Mouse (Mus musculus): ENCODE measurements around the gene Tmem151b.
A peak's percentile ranks its signal among the peaks of the same experiment; 100 is the strongest.

The Tmem151b gene

DNA sequence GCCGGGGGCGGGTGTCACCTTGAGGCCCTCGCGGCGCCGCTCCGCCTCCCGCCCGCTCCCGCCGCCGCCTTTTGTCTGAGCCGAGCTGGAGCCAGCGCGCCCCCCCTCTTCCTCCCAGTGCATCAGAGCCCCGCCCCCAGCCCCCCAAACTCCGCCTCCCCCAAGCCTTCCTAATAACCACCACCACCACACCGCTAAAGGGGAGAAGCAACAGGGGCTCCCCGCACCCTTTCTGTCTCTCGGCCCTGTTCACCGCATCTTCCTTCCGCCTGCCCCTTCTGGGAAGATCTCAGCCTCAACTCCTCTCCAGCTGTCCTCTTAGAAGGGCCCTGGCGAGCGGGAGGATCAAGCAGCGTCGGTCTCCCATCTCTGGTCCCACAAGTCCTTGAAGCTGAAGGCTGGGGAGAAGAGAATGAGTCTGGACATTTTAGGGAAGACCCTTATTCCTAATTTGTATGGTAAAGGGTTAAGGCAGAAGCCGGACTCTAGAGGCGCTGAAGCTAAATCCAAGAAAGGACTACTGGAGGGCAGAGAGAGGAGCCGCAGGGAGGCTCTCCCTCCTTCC lies at the start of gene Tmem151b:
Tmem151b (minus strand) TSS at position 61 of the 565 bp plus-strand sequence.
- no peak for DNase-seq (ENCODE audit: low spot score)

DNA sequence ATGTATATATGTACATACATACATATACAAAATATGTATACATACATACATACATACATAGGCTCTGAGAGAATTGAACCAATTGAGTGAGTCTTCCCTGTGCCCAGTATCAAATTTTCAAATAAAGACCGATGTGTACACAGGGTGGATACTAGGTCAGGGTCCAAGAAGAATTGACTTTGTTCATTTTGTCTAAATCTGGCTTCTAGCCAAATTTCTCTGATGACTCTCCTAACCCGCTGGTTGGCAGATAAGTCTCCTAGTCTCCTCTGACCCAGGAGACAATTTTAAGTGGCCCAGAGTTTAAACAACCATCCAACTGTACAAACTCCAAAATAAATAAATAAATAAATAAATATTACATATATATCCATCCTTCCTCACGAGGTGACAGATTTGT lies 49.4 kb upstream of the Tmem151b start:
- DNase-seq (ENCODE audit: low spot score): no peak

DNA sequence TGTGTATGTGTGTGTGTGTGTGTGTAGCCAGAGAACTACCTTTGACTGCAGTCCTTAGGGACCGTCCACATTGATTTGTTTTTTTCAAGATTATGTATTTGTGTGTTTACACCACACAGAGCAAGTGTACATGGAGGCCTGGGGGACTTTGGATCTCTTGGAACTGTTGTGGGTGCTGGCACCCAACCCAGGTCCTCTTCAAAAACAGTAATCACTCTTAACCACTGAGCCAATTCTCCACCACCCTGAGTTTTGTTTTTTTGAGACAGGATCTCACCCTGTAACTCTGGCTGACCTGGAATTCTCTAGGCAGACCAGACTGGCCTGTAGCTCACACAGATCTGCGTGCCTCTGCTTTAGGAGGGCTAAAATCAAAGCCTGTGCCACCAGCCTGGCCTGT lies 48.9 kb upstream of the Tmem151b start:
- DNase-seq (ENCODE audit: low spot score): no peak

DNA sequence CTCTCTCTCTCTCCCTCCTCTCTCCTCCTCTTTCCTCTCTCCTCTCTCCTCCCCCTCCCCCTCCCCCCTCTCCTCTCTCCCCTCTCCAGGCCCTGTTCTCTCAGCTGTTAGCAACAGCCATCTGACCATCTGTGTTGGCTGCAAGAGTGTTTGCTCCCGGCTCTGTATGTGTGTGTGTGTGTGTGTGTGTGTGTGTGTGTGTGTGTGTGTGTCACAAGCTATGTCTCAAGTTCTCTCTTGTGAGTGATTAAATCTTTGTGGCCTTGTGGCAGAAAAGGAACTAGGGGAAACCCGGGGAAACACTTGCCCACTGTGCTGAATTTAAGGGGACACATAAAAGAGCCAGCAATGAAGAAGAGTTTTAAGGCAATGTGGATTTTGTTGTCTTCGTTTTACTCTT lies 48.3 kb upstream of the Tmem151b start:
- no peak for DNase-seq (ENCODE audit: low spot score)

DNA sequence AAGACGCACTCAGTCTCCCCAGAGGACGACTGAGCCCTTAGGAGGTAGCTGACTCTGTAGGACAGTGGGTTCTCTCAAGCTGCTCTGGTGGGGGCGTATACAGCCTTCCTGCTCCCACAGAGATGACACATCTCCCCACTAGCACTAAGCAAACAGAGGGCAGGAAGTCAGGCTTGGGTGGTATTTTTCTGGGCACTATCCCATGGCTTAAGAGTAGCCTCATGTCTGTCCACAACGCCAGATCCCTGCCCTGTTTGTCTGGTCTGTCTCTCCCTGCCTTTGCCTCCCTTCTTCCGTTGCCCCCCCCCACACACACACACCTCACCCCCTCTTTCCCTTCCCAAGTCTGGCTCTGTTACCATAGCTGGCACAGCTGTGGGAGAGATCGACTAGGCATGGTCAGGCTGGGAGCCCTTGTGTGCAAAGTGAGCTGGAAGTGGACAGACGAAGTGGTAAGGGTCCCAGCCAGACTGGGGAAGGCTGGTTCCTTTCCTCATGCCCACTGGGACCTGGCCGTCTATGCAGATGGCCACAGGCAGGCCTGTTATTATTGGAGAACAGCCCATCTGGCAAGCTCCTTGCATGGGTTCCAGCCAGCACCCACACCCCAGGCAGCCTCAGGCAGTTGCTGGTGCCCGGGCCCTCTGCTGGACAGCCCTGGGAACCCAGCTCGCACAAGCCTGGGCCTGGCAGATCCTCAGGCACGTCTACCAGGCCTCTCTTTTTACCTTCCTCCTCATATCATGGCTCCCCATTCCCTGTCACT lies 47.3 kb upstream of the Tmem151b start:
- peak; percentile 57 for DNase-seq (ENCODE audit: low spot score)

DNA sequence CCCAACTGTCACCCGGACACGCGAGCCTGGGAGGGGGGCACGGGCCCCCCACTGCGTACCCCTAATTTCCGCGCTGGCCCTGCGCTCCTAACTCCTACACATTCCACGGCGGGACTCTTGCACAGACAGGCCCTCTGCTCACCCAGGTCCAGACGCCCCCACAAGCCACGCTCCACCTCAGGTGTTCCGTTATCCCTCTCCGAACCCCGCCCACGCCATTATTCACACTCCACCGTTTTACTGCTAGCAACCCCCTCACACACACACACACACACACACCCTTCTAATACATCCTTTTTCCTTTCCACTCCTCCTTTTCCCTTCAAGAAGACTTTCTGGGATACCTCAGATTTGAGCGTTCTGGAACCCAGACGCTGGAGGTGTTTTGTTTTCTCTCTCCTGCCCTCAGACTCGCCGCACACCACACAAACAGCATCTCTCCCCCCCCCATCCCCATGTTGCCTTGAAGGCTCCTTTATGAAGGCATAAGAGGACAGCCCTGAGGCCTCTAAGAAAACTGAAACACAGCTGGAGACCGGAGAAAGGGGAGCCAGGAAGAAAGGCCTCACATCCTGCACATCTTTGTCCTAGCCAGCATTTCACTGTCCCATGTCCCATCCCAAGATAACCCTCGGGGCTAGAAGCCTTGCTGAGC lies 46.4 kb upstream of the Tmem151b start:
- DNase-seq (ENCODE audit: low spot score): no peak

DNA sequence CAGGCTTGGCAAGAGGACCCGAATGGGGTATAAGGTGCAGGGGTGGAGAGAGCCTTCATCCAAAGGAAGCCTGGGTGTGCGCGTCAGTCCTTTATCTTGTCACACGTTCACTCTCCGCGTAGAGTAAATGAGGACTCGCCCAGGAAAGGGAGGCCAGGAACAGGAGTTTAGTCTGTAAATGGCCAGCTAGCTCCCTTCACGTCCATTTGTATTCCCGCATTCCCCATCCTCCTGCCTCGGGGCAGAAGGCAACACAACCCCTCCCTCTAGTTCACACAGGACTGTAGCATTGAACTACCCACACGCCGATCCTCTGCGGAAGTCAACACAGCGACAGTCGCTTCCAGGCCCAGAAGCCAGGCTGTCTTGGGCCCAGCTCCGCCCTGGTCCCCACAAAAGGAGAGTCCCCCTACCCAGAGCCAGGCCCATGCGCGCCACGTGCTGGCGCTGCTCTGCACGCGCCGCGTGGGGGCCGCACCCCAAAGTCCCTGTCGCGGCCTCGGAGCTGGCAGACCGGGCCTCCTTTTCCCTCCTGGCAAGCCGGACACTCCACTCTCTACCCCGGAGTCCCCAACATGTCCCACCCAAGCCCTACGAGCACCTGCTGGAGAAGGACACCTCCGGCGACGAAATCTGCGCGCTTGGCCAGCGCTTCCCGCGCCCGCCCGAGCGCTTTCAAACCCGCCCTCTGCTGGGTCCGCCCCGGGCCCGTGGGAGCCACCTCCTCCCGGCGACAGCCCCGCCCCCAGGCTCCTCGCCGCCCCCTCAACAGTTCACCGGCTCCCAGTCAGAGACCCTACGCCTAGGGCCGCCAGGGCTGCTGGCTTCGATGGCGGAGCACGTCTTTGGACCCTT lies 45.6 kb upstream of the Tmem151b start:
- peak; percentile 73 for DNase-seq (ENCODE audit: low spot score)

DNA sequence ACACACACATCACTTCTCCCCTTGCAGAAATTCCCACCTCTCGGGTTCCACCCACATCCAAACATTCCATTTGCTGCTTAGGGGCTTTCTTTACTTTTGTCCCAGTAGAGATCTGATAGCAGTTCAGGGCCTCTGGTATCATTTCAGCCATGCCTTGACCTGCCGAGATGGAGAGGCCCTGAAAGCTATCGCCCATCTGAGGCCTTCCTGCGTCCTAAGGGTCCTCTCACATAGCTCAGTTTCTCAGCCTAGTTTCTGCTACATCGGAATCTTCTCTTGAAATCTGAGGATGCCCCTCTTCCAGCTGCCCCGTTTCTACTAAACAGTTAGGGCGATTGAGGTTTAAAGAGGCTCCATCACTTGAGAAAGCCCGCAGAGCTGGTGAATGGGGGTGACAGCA lies 44.7 kb upstream of the Tmem151b start:
- DNase-seq (ENCODE audit: low spot score): no peak

DNA sequence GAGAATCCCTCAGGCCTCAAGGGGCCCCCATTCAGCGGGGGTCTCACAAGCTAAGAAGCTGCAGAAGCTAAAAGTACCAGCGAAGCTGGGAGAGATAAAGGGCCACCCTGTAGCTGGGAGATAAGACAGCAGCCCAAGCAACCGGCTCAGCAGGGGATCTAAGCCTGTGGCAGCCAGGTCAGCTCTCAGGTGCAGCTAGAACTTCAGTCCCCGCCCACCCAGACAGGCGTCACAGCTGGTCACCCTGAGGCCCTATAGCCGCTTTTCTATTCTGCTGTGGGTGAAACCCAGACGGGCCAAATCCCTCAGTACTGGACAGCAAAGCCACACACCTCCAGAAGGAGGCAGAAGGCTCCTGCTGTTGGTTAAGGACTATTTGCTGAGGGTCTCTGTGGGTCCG lies 44.0 kb upstream of the Tmem151b start:
- DNase-seq (ENCODE audit: low spot score): no peak

DNA sequence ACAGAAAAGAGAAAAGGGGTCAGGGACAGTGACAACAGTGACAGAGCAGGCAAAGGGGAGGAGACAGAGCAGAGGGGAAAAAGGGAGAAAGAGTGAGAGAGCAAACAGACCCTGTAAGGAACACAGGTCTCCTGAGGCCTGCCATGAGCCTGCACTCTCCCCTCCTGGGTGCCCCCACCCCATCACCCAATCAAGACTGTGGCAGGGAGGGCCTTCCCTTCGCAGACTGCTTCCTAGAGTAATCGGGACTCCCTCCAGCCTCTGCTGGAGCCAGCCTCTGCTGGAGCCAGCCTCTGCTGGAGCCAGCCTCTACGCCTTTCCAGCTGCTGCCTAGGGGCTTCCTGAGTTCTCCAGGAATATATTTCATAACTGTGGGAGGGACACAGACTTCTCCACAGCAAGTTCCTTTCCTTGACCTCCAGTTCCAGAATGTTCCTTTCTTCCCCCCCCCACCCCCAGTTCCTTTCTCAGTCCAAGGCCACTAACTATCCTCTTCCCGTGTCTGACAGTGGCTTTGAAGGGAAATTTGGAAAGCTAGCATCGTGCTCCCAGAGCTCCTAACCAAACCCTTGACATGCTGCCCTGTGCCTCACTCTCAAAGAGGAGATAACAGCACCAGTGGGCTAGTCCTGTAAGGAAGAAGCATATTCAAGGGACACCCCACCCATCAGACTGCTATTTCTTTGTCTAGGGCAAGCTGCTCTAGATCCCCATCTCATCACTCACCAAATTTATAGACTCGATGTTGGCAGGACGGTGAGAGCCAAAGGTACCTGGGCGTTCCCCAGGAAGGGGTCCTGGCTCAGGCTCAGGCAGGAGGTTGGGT lies 43.3 kb upstream of the Tmem151b start:
- no peak for DNase-seq (ENCODE audit: low spot score)

DNA sequence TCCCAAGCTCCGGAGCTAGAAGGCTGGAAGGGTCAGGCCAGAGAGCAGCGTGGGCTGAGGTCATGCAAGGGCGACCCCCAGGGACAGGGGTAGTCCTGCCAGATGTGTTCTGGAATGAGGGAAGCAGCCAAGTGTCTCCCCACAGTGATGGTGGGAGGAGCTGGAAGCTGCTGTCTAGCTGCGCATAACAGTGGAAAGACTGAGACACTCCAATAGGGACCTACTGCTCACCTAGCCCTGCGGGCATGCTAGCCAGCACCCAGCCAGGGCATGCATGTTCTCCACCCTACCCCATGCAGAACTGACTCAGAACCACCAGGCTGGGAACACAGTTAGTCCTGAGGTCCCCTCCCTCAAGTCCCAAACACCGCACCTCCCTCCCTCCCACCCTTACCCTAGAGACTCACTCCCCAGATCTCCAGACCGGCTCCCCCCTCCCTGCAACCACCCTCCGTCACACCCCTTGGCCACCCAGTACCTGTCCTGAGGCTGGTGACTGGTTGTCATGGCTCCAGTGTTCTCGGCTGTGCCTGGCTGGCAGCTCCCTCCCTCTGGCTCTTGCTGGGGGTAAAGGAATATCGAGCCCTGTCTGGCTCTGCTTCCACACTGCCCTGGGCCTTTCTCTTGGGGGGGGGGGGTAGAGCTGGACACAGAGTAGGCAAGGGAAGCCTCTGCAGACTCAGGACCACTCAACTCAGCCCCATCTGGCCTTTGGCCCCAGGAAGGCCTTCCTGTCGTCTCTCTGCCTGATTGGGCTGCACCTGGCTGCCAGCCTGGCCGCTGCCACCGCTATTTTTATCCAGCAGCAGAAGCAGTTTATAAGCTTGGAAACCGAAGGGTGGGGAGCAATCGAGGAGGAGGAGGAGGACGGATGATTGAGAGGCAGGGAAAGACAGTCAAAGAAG lies 42.5 kb upstream of the Tmem151b start:
- DNase-seq (ENCODE audit: low spot score): no peak

DNA sequence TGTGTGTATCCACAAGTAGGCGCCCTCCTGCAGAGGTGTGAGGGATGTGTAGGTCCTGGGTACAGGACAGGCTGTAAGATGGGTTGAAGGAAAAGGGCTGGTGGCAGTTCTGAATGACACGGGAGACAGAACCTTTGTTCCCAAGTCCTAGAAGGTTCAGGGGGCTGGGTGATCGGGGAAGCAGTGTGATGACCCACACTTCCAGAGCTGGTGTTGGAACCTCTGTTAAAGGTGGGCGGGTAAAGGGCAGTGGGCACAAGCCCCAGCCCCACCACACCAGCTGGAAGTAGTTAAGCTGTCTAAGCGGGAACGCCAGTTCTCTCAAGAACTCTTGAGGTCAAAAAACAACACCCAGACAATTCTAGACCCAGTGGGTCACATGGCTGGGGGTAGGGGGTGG lies 40.9 kb upstream of the Tmem151b start:
- no peak for DNase-seq (ENCODE audit: low spot score)

DNA sequence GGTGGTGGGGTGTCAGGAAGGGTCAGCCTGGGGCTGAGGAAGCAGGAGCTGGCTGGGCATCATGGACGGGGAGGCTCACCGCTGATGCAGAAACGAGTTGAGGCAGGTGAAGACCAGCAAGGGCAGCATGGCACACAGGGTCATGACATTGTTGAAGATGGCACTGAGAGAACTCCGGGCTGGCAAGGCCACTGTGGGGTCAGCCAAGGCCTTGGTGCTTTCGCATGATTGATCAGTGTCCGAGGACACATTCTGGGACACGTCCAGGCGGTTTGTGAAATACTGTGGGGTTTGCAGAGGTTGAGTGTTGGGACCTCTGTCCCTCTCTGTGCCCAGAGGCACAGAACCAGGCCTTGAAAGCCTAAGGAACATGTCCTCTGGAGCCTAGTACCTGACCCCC lies 40.4 kb upstream of the Tmem151b start:
- no peak for DNase-seq (ENCODE audit: low spot score)

DNA sequence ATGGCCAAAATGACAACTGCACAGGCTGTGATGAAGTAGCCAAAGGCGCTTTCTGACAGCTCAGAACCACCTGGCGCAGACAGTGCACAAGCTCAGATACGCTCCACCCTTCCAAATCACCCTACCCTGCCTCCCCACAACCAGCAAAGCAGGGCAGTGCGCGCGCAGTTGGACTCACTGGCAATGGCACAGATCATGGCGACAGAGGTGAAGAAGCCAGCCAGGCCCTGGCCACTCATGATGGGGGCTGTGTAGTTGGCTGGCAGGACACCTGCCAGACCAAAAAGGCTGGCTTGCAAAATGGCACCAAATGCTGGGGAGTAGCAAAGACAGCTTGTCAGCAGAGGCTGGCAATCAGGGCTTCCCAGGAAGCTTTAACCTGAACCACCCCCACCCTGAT lies 39.8 kb upstream of the Tmem151b start:
- DNase-seq (ENCODE audit: low spot score): no peak

DNA sequence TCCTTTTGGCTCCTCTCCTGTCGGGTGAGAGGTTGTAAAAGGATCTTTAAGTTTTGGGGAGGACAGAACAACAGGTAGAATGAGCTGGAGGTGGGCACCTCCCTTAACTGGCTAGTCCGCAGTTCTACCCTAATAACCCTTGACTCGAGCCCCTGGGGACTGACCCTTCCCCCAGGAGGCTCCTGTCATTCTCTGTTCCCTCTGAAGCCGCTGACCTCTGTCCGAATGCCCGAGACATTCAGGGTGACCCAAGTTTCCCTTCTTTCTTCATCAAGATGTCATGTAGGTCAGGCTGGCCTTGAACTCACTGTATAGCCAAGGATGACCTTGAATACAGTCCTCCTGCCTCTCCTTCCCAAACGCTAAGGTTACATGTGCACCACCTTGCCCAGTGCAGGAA lies 38.9 kb upstream of the Tmem151b start:
- no peak for DNase-seq (ENCODE audit: low spot score)

DNA sequence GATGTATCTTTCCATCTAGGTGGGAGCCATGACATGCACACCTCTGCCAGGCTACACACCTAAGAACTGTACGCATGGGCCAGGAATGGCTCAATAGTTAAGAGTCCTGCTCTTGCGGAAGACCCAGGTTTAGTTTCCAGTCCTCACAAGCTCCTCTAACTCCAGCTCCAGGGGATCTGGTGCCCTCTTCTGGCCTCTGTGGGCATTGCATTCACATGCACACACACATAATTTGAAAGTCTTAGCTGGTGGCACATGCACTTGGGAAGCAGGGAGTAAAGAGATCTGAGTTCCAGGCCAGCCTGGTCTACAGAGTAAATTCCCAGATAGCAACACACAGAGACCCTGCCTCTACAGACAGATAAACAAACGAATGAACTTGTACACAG lies 37.0 kb upstream of the Tmem151b start:
- no peak for DNase-seq (ENCODE audit: low spot score)

DNA sequence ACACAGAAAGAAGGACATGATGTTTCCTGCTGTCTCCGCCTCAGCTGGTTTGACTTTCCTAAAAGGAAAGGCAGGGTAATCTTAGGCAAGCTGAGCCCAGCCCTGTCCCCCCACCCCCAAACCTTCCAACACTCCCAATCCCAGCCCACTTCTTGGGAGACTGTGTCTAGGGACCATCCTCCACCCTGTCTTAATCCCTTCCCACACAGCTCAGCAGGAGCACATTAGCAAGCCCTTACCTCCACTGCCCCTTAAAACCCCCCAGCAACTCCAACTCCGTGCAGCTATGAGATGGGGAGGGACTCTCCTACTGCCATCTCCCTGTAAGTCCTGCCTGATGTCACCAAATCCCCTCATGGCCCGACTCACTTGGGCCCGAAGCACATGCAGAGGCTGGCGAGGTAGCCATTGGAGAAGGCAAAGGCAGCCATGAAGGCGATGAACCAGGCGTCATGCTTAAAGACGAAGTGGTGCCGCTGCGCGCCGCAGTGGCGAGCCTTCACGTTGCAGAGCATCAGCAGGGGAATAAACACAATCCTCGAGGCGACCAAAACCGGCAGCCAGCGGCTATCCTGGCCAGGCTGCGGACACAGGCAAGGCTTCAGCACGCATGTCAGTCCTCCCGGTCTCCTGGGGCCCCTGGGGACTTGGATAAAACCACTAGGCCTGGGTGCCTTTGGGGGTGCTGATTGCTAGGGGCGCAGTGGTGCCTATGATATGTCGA lies 36.4 kb upstream of the Tmem151b start:
- no peak for DNase-seq (ENCODE audit: low spot score)

DNA sequence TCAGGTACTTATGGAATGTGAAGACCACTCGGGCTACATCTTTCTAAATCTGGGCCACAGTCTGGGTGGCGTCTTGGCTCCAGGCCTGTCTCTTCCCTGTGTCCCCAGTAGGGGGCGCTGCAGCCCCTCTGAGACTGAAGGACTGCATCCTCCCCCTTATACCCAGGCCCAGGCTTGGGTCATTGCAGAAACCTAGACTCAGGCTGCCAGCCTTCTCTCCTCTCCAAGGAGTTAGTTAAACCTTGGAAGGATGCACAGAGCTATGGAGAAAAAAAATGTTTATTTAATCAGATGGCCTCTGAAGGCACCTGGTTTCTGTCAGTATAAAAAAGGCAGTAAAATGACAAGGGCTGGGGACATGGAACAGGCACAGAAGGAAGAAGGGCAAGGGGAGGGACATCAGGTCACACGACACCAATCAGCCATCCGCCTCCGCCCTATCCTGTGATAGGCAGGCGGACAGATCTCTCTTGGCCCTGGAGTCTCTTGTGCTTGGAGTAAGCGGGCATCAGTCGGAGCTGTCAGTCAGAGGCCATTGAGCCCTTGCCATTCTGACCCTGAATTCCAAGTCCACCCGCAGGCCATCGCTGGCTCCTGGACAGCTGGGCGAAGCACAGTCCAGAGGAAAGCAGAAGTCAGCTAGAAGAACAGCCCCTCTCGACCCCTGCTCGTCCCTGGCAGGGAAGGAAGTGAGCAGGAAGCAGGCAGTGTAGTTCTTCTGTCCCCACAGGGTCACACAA lies 35.6 kb upstream of the Tmem151b start:
- DNase-seq (ENCODE audit: low spot score): peak; percentile 68
